Mouse (Mus musculus): ENCODE measurements around the gene Tmem37.

Gene Tmem37

DNA sequence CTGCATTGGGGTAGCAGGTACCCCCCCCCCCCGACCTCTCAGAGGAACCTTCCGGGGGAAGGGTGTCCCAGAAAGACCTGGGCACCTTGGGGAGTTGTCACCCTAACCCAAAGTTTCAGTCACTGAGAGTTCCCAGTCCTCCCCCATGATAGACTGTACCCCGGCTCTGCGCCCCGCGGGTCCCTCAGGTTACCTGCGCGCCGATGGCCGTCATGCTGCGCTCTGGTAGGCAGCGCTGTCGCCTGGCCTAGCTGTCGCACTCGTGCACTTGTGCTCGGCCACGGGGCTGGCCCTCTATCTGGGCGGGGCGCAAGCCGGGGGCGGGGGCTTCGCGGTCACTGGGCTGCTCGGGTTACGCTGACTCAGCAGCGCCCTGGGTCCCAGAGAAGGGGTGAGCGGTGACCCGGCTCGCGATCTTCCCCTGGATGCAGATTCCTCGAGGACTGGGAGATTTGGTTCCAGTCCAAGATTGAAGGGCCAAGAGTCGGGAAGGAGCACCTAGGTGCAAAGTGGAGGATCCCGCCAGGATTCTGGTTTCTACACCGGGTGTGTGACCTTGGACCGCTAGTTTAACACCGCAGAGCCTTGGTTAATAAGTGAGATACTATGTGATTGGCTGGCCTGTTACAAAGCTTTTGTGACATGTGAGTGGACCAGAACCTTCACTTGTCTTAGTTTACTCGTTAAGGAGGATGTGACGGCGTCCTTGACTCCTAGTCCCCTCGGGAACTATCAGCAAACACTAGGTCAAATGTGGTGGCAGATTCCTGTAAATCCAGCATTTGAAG, at the start of gene Tmem37:
Gene Tmem37, minus strand, starts transcription at position 556 of the 788 bp plus-strand sequence.
- peak; percentile 49 for DNase-seq (ENCODE audit: low read depth, low spot score)

DNA sequence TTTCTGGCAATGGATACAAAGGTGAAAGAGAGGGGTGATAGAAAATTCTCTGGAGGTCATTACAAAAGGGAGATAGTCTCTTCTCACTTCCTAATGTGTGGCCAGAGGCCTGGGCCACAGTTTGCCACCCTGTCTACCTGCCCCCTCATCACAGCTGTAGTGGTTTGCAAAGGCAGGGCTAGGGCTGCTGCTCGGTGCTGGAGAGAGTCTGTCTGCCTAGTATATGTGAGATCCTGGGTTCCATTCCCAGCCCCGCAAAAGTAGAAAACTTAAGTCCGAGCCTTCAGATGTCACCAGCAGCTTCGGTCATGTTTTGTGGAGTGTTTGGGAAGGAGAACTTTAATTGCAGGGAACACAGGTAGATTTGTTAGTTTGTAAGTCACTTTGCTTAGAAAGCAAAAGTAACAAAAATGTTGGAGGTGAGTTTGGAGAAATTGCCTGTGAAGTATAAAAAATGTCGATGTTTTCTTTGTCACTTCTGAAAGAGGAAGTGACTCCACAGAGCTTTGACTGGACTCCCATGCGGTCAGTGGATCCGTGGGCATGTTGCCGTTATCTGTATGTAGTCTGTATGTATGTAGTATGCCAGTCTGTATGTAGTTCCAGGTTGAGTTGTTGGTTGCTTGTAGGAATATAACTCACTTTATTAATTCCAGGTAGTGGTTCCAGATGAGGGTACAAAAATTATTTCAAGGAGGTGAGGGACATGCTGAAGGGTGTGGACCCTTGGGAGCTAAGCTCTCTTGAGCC, 48.9 kb upstream of the Tmem37 start:
- no peak for DNase-seq (ENCODE audit: low read depth, low spot score)

DNA sequence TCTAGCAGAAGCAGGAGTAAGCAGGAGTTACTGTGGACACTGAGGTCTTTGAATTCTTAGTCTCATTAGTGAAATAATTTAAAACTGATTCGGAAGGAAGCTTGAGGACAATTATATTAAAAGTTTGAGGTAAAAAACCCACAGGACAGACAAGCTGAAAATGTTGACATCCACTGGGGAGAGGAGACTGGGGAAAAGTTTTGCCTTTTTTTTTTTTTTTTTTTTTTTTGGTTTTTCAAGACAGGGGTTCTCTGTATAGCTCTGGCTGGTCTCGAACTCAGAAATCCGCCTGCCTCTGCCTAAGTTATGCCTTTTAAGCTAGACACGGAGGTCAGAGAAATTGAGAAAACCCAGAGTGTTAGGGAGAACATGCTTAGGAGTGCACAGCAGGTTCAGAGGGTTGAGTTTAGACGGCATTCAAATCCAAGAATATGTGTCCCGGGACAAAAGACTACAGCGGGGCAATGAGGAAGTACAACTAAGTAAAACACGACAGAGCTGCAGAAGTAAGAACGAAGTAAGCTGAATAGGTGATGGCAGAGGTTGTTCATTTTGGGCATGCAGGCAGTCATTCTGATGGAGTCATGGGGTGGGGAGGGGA, 48.2 kb upstream of the Tmem37 start:
- DNase-seq (ENCODE audit: low read depth, low spot score) = no peak

DNA sequence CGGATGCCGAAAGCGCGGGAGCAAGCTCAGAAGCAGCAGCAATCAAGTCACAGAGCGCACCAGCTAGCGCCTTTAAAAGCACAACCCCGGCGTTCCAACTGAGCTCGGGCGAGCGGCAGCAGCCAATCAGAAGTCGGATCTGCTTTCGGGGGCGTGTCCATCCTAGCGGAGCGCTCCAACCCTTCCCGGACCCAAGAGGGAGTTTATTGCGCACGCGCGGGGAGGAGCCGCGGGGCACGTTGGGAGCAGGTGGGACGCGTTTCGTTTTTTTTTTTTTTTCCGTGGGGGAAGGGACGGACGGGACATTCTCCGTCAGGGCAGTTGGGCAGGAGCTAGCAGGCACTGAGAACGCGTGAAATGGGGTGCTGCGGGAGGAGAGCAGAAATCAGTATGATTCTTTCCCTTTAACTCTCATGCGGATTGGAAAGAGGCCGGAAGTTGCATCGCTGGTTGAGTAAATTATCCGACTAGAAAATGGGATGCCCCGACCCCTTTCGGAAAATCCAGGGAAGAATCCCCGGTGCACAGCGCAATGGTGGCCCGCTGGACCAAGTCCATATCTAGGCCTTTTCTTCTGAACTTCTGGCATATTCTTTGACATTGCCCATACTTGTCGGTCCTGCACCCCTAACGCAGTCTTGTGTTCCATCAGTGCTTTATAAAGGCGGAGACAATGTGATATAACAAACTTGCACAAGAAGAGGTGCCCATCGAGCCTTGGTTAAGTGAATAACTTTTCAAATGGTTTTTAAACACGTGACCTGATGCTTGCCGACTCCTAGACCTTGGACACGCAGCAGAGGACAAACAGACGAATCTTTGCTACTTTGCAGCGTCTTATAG, 47.3 kb upstream of the Tmem37 start, which contains the start of the genes Dbi and 3110009E18Rik:
Gene Dbi, minus strand, starts transcription at position 110 of the 843 bp plus-strand sequence.
Gene 3110009E18Rik, plus strand, starts transcription at position 219 of the 843 bp plus-strand sequence.
- DNase-seq (ENCODE audit: low read depth, low spot score) = peak; percentile 98

DNA sequence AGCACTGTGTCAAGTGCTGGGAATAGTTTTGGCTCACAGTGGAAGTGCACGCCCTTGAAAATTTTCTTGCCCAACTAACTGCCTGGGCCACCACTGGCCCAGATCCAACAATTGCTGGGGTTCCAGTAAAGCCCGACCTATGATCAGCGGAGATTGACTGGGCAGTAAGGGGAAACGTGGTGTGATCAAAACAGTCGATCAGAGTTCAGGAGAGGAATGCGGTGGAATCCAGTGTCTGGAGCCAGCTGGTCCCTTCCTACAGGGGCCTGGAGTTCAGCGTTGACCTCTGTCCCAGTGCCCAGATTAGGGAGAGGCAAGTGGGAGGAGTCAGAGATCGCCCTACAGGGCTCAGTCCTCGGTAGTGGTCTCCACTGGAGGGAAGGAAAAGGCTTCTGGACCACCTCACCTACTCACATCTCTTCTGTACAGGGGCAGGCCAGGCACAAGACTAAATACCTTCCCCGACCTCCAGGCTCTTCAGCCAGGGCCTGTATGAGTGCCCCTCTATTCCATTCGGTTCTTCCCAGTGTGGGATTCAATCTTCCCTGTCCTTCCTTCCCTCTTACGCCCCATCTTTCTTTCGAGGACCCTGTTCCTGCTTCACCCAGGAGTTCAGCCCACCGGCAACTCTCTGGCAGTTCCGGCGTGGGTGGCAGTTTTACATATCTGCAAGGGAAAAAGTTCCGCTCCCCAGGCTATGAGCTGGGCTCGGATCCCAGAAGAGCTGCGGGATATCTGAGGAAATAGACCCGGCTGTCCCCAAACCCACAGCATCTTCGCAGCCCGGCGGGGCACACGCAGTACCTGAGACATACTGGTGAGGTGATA, 46.5 kb upstream of the Tmem37 start:
- DNase-seq (ENCODE audit: low read depth, low spot score) = no peak

DNA sequence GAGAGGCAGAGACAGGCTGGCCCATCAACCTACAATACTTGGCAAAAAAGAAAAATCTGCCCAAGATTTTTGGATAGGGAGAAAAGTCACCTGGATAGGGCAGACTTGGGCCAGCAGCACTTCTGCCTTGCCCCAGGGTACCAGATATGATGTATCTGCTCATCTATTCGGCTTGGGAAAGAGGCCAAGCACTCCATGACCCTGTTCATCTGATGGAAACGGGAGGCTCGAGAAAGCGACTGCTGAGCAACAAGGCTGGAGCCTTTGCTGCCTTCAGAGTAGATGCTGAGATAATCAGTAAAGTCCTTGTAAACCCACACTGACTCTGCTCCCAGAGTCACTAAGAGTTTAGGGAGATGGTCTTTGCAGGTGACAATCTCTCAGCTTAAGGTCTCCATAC, 45.5 kb upstream of the Tmem37 start:
- DNase-seq (ENCODE audit: low read depth, low spot score) = no peak

DNA sequence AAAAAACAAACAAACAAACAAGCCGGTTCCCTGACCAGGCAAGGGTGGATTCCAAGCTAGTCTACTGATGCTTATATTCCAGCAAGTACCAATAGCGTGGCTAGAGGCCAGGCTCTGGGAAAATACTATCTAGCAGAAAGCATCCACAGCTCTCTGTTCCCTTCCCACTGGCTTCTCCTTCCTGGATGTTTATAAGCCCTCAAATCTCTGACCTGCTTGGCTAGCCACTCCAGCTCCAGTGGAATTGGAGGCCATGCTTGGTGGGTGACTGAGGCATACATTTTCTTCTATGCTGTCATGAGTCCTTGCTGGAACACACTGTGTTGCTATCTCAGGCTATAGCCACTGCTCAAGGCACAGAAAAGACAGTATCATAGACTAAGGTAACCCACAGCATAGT, 45.0 kb upstream of the Tmem37 start:
- DNase-seq (ENCODE audit: low read depth, low spot score) = no peak

DNA sequence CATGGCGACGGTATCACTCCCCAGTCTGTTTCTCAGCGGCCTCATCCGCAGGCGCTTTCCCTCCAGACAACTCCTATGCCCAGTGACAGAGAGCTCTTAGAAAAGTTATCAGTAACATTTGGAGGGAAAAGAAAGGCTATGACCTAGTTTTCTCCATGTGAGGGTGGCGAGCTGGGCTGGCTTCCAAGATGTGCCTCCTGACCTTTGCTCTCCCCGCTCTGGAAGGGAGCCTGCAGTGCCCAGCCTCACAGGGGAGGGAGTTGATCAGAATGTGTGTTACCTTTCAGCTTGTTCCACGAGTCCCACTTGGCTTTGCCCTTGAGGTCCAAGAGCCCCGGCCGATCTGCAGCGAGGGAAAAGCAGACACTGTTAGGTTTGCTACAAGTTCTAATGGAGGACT, 42.2 kb upstream of the Tmem37 start:
- no peak for DNase-seq (ENCODE audit: low read depth, low spot score)

DNA sequence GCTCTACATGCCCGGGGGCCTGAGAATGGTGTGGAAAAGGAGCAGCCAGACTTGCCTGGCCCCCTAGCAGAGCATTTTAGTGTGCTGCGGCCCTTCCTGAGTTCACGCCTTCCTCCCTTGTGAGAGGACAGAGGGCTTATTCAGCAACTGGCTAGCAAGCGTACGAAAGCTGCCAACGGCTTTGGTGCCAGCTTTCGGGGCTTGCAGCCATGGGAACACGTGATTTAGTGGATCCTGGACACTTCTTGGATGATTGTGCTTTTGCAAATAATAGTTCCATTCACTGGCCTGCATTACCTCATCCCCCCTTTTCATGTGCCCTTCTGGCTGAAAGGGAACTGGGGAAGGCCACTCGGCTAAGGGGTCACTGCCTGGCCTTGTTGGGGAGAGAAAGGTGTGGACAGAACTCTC, 41.8 kb upstream of the Tmem37 start:
- no peak for DNase-seq (ENCODE audit: low read depth, low spot score)

DNA sequence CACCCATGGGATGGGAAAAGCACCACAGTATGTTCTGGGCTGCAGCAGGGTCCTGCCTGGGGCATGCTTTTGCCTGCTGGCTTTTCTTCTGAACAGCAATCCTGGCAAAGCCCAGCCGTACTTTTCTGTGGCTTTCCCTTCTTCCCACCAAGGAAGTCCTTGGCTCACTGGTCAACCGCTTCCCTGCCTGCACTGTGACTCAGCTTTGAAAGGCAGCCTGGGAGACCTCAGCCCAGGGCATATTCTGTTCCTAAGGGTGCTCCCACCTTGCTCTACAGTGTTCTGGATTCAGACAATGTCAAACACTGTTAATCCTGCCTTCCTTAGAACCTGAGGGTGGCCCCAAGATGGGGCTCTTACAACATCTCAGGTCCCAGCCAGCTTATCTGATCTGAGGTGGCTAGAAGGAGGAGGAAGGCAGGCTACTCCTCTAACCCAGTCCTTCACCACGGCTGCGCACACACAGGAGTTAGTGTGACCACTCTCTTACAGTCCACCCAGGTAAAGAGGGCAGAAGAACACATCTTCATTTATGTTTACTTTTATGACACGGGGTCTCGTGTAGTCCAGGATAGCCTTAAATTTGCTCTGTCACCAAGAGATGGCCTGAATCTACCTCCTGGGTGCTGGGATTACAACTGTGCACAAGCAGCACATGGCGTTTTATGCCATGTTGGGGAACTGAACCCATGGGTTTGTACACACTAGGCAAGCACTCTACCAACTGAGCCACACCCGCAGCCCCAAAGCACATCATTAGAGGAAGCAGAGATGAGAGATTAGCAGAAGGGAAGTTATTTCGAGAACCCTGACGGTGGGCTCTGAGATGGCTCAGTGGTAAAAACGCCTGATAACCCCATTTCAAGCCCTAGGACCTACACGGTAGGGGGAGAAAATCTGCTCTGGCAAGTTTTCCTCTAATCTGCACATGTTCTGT, 38.6 kb upstream of the Tmem37 start:
- DNase-seq (ENCODE audit: low read depth, low spot score) = no peak

DNA sequence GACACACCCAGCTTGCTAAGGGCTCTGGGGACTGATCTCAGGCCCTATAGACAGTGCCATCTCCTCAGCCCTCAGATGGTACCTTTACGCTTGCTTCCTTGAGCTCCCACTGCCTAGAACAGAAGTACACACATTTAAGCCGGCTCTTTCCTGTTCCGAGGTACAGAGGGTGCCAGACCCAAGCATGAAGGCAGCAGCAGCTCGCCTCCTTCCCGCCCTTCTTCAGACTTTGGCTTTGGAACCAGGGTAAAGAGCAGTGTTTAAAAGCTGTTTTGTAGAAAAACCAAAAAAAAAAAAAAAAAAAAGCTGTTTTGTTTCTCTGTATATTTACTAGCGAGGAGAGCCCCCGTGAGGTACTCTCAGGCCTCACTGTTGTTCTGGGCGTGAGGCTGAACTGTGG, 37.9 kb upstream of the Tmem37 start:
- no peak for DNase-seq (ENCODE audit: low read depth, low spot score)

DNA sequence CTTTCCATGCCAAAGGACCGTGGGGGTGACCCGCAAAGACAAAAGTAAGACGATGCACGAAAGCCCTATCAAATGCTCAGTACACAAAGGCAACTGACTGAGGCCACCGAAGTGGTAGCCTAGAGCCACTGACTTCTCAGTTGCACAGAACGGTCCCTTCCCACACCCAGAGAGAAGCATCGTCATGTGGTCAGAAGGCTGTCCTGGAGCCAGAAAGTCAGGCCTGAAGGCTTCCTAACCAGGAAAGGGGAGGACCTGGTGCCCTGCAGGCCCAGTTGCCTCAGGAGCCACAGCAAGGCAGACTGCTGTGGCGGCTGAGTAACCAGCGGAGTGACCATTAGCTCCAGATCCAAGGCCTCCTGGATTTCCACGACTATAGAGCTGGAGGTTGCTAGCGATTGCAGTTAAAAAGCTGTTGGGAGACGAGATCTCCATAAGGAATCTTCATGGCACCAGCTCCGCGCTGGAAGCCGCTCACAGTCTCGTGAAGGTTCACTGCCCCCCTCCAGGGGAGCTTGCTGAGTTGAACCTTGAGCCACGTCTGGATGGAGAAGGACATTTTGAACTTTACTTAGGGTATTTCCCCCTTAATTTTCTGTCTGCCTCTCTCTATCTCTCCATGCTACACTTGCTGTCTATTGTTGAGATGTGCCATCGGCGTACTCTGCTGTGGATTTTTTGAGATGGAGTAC, 36.0 kb upstream of the Tmem37 start:
- no peak for DNase-seq (ENCODE audit: low read depth, low spot score)

DNA sequence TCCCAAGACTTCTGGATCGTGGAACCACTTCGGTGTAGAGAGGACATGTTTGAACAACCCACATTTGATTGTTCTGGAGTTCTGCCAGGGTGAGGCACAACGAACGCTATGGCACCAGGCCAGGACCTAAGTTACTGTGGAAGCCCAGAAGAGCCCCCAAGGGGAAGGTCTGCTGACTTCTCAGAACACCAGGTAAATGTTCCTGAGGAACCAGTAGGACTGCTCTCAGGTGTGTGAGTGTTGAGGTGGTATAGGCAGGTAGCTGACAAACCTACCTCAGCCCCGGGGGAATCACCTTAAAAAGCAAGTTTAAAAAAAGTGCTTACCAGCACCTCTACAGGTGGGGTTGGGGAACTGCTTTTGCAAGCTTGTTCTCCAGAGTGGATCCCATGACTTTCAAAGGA, 31.7 kb upstream of the Tmem37 start:
- DNase-seq (ENCODE audit: low read depth, low spot score) = peak; percentile 24

DNA sequence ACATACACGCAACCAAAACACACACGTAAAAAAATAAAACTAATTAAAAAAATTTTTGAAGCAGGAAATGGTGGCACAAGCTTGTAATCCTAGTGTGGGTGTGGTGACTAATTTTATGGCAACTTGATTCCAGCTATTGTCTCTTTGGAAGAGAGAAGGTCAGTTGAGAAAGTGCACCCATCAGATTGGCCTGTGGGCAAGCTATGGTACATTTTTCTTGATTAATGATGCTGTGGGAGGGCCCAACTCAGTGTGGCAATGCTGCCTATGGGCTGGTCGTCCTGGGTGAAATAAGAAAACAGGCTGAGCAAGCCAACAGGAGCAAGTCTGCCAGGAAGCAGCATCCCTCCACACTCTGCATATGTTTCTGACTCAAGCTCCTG, 27.3 kb upstream of the Tmem37 start:
- no peak for DNase-seq (ENCODE audit: low read depth, low spot score)

DNA sequence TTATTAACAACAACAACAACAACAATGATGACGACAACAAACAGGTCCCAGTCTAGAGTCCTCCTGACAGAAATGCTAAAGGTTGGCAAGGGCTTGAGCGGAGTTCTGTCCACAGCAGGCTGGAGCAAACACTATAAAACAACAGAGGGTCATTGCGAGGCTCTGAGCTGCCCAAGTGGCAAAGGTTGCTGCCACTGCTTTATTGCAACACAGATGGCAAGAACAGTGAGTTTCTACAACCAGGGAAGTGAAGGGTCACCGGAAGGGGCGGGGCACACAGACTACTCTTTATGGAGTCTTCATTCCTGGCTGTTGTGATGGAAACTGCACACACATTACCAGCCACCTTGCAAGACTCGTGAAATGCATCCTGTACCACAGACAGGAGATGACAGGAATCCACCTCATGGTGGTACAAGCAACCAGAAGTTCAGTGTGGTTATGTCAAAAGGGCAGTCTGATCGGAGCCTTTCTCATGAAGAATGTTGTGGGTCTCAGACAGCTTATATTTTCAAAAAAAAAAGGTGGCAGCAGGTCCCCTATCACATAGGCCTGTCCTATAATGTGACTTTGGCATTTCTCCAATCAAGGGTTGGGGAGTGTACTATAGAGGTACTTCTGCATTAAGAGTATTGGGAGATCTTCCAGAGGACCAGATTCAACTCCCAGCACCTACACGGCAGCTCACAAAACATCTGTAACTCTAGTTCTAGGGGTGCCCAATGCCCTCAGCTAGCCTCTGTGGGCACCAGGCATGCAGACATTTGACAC, 26.8 kb upstream of the Tmem37 start:
- DNase-seq (ENCODE audit: low read depth, low spot score) = no peak

DNA sequence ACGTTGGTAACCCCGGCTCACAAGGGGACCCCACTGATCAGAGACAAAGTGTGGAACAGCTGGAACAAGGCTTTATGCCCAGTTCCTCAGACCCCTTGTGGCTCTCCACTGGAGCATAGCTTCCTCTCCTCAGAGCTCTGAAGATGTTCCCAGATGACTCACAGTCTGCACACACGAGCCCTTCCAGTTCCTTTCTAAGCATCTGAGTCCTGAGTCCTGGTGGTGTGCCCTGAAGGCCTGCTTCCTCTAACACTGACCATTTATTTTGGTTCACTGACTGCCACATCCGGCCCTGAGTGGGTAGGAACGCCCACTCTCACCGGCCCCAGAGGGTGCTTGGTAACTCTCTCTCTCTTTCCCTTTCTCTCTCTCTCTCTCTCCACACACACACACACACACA, 25.6 kb upstream of the Tmem37 start:
- no peak for DNase-seq (ENCODE audit: low read depth, low spot score)

DNA sequence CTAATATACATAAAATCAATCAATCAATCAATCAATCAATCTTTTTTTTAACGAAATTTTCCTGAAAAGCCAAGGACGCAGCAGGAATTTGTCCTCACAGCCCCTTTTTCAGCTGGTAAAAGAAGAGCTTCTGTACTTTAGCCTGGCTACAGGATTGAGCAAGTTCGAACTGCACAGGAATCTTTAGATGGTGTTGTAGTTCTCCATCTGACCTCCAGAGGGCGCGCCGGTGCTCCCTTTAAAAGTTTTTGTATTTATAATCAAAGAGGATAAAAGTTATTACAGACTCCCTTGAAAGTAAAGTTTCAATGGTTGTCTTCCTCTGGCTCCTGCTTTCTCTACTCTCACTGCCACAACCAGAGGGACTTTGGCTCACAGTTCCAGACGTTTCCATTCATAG, 24.5 kb upstream of the Tmem37 start:
- DNase-seq (ENCODE audit: low read depth, low spot score) = peak; percentile 79

DNA sequence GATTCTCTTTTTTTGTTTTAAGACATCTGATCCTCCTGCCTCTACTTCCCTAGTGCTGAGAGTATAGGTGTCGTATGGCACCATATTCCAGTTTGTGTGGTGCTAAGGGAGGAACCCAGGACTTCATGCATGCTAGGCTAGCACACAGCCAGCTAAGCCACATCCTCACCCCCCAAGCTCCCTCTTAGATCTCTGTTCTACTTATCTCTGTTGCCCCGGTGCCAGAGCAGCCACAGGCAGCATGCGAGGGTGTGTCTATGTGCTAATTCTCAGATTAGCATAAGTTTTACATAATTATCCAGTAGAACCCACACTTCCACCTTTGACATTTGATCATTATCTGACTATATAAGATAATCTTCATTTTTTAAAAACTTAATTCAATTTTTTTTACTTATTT, 21.0 kb upstream of the Tmem37 start:
- DNase-seq (ENCODE audit: low read depth, low spot score) = no peak

Measured in CD4-positive, CD25-positive, alpha-beta regulatory T cell, adult 2 months (primary cell).